Mouse (Mus musculus) ovary, postnatal 36 days (tissue): ENCODE data around the gene Bms1.

Experiments used
- DNase-seq: peaks from one replicate; pipeline ENCODE4 v3.0.0; 2022; ENCODE audit warnings: low spot score, mixed read lengths

The Bms1 gene

GRCm38 (mm10) chr6:118366196-118366595, 53.1 kb downstream of the Bms1 start:
- DNase-seq = no peak

- DNase-seq = no peak
Observed at GRCm38 (mm10) chr6:118365781-118366180, 53.5 kb downstream of the Bms1 start.

- no peak for DNase-seq
Observed at GRCm38 (mm10) chr6:118350342-118350741, 68.9 kb downstream of the Bms1 start.

GRCm38 (mm10) chr6:118348186-118348585, 71.1 kb downstream of the Bms1 start:
- no peak for DNase-seq

- DNase-seq = no peak
Observed at GRCm38 (mm10) chr6:118347291-118347690, 72.0 kb downstream of the Bms1 start.

- no peak for DNase-seq
Observed at GRCm38 (mm10) chr6:118341861-118342485, 77.3 kb downstream of the Bms1 start.

GRCm38 (mm10) chr6:118337660-118338059, 81.6 kb downstream of the Bms1 start:
- DNase-seq = no peak

- no peak for DNase-seq
Observed at GRCm38 (mm10) chr6:118336541-118337480, 82.5 kb downstream of the Bms1 start.

GRCm38 (mm10) chr6:118335934-118336450, 83.3 kb downstream of the Bms1 start:
- DNase-seq = no peak

- no peak for DNase-seq
Observed at GRCm38 (mm10) chr6:118333861-118334260, 85.4 kb downstream of the Bms1 start.
